Mouse (Mus musculus) ES-Bruce4 (cell line): ENCODE data around the gene Fyttd1.

Experiments used
- CTCF ChIP-seq: IDR thresholded peaks from one replicate; pipeline ENCODE4 v1.8.1; 2011; ENCODE audit warnings: low read depth, low read length
- EP300 ChIP-seq: IDR thresholded peaks from 2 replicates; pipeline ENCODE4 v1.6.1; 2011; ENCODE audit warnings: low read depth, low read length; ENCODE audit not compliant: insufficient read depth

- TF ChIP-seq EP300 (no peak), CTCF (no peak)
Measured at GRCm38 (mm10) chr16:32856751-32857150, 20.5 kb upstream of the Fyttd1 start.
